Mouse (Mus musculus): Measurements from ENCODE around the gene Sult1e1.

Gene Sult1e1

DNA sequence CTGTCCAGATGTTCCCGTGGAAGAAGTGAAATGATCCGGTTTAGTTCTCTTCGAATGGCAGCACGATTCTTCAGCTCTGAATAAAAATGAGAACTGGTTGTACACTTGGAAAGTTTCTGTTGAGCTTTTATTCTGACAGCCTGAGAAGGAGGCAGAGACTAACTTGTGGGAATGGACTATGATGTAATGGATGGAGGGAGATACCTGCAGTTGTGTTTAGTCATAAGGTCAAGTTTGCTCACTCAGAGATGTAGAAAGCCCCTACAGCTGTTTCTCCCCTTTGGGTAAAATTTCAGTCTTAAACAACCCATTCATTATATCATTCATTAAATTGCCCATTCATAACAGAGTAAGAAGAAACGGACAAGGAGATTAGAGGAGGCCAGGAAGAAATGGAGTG lies at the start of gene Sult1e1:
Gene Sult1e1 (minus strand): TSS at position 101 of the 400 bp plus-strand sequence.
- DNase-seq (ENCODE audit: extremely low spot score) = no peak

DNA sequence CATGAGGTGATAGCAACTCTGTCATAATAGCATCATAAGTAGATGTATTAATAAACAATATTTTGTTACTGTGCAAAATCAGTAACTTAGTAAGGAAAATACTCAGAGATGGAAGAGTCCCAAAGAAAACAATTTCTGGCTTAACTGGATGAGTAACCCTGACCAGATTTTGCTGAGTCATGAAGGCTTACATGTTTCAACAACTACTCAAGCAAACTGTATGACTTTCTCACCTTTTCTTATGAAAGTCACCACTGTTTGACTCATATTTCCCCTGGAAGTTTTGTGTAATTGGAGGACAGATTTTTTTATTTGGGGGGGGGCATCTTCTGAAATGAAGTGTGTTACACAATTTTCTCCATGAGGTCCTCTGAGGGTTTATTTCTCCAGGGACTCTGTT lies 31.3 kb upstream of the Sult1e1 start:
- no peak for DNase-seq (ENCODE audit: extremely low spot score)

DNA sequence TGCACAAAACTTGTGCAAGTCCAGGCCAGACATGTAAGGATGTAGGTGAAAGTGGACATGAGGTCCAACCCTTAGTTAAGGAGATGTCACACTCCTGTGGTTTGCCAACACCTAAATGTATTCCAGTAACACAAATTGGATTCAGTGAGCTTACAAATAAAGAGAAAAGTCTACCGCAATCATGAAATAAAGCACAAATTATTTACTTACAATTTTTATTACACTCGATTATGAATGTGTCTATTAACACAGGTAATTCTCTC lies 23.7 kb upstream of the Sult1e1 start:
- DNase-seq (ENCODE audit: extremely low spot score) = no peak

DNA sequence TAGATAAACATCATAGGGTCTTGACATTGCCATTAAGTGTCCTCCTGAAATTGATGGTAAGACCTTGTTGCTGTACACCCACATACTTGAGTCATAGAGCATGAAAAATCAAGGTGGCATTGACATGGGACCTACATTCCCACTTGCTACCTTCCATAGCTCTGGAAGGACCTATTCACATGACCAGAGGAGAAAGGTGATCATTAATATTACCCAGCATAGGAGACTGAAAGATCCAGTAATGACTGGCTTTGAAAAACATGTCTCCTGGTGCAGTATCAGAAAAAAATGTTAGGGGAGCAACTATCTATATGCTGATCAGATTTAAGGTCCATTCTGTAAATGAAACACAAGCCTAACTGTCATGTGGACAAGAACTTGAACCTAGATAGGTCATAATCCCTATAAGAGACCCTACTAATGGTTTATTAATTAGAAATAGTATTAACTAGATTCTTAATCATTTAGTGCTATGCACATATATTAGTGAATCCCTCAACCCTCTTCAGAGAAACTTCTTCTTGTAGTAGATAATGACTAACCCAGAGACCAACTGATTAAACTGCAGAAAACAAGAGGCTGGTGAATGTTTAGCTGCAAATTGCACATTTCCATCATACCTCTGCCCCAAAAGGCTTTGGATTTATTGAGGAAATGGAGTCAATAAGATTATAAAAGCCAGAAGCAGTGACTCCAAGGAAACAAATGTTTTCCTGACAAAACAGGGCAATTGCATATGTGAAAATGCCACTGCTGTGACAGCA lies 23.2 kb upstream of the Sult1e1 start:
- no peak for DNase-seq (ENCODE audit: extremely low spot score)

DNA sequence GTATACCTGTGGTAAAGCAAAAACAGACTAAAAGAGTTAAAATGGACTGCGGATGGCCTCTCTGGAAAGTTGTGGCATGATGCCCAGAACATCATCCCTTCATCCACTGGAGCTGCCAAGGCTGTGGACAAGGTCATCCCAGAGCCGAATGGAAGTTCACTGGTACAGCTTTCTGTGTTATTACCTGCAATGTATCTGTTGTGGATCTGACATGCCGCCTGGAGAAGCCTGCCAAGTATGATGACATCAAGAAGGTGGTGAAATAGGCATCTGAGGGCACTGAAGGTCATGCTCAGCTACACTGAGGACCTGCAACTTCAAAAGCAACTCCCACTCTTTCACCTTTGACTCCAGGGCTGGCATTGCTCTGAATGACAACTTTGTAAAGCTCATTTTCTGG lies 9.6 kb upstream of the Sult1e1 start:
- no peak for DNase-seq (ENCODE audit: extremely low spot score)

DNA sequence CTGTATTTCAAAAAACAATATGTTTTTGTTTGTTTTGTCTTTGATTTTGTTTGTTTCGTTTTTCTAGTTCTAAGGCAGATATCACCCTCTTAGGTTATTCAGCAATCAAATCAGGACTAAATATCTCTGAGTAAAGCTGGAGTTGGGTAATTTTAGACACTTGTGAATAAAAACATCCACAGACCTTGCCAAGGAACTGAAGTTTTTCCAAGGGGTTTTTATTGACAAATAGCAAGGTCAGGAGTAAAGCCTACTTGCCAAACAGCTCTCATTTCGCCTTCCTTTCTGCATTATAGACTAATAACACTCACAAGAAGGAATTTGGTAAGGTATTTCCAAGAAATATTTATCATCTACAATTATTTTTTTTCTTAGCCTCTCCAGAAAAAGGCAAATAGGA lies 6.5 kb upstream of the Sult1e1 start:
- DNase-seq (ENCODE audit: extremely low spot score) = no peak

DNA sequence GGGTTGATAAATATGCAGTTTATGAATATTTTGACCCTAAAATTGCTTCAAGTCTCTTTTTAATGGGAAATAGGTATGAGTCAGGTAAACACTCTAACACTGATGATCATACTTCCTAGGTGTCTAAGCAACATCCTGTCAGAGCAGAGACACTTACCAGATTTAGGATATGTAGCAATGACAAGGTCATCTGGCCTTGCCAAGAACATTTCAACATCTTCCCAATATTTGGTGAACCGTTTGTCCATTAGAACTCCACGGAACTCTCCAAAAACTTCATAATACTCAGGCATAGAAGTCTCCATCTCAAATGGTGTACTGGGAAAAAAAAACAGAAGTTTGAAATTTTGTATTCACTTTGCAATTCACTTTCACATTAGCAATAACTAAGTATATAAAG lies 1.5 kb downstream of the Sult1e1 start:
- DNase-seq (ENCODE audit: extremely low spot score) = no peak

DNA sequence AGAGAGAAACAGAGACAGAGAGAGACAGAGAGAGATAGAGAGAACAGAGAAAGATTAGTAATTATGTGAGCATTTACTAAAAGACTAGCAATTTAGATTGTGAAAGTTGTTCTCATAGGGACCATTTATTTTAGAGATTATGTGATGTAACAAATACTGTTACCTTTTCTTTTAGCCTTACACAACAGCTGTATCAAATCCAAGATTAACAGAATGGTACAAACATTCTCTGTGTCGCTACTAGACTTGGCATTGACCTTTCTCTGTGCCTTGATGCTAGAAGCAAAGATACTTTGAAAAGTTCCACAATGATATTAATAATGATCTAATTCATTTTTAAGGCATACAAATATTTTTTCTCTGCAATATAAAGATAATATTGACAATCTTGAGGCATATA lies 11.0 kb downstream of the Sult1e1 start:
- no peak for DNase-seq (ENCODE audit: extremely low spot score)

DNA sequence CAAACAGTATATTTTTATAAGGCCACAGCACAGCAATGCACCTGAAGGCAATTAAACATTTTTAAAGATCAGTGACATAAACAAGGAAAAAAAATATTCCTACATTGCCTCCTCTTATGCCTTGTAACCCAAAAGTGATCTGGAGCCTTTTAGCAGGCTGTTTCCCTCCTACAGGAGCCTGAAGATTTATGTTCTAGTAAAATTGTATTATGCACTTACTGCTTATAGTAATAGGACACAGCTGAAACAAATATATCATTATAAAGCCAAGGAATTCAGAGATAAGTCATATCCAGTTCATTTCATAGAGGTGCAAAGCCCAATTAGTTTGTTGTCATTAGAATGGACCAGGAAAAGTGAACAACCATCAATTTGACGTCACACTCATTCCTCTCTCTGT lies 17.2 kb downstream of the Sult1e1 start:
- no peak for DNase-seq (ENCODE audit: extremely low spot score)

DNA sequence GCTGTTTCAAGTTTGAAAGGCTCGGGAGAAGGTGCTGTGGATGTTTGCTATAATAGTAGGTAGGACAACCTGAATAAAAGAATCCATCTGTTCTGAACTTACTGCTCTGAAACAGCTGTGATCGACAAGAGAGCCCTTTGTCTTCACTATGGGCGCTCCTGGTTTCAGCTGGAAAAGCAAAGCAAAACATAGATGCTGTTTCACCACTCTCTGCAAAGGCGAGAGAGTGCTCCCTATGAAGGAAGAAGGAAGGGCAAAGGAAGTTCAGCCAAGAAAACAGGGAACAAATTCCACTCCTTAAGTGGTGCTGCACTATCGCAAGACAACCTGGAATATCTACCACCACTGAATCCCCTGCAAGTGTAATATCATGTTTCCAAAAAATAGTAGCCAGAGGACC lies 17.9 kb downstream of the Sult1e1 start:
- no peak for DNase-seq (ENCODE audit: extremely low spot score)

DNA sequence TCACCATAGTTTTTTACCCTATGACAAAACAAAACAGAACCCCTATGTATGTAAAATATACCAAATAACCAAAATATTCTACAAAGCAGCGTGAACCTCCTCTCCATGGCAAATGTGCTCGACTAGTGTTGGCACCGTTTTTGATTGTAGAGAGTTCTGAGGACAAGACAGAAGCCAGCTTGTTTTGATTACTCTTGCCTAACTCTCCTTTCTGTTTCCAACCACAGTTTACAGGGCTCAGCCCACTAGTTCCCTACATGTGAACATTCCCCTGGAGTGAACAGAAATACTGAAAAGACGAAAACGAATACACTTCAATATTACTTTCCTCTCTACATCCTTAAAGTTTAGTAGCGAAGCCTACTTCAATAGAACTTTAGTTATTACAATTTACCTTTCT lies 18.6 kb downstream of the Sult1e1 start:
- no peak for DNase-seq (ENCODE audit: extremely low spot score)

DNA sequence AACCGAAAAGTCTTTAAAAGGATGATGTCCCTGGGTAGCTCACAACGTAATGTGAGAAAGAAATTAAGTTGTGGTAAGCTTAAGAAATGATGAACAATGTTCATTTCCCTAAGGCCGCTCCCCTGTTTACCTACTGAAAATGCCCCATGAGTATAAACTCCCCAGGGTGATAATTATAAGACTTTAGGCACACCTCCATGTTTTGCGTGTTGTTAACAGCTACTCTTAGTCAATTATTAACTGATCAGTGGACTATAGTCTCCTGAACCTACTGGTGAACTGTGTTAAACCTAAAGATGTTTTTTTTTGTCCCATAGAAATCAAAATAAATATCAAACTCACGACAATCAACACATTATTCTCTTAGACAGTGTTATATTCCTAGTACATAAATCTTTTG lies 22.5 kb downstream of the Sult1e1 start, which contains the start of gene Sult1d1:
Gene Sult1d1 (minus strand): TSS at position 183 of the 400 bp plus-strand sequence.
- DNase-seq (ENCODE audit: extremely low spot score) = no peak

DNA sequence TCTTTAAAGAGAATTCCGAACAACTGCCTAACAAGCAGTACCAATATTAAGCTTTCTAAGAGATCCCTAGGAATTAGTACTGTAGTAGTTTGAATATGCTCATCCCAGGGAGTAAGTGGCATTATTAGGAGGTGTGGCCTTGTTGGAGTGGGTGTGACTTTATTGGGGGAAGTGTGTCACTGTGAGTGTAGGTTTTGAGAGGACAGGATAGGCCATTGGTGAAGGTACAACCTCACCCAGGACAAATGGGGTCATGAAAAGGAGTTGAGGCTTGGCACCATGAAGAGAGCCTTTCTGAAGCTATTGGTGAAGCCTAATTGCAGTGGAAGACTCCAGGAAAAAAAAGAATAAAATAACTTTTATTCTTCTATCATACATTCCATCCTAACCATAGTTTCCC lies 24.1 kb downstream of the Sult1e1 start:
- DNase-seq (ENCODE audit: extremely low spot score) = no peak

DNA sequence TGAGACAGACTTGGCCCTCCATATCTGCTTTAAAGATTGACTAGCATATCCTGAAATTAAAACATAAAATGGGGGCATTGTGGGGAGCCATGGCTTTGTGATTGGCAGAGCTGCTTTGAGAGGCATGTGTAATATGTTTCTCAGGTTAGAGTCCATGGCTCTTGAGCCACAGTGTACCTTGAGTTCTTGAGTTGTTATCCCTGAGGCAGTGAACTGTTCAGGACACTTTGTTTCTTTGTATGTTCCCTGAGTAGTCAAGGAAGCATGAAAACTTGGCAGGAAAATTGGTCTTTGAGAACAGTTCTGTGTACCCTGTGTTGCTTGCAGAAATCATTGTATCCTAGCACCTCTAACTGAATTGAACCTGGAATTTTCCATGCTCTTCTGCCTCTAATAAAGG lies 28.4 kb downstream of the Sult1e1 start:
- no peak for DNase-seq (ENCODE audit: extremely low spot score)

DNA sequence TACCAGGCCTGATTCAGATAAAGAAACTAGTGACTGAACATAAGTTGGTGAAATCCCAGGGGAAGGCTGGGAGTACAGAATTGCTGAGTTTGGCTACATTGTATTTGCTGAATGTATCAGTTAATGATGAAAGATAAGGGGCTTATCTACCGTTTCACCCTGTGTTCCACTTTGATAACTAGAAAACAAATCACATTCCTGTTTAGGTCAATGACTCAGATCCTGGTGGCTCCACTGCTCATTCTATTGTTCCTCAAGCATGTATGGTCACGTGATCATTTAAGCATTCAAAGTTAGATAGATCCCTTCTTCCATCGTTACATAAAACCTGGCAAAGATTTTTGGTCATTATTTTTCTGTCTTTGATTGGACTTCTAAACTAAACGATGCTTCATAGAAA lies 28.9 kb downstream of the Sult1e1 start:
- no peak for DNase-seq (ENCODE audit: extremely low spot score)

DNA sequence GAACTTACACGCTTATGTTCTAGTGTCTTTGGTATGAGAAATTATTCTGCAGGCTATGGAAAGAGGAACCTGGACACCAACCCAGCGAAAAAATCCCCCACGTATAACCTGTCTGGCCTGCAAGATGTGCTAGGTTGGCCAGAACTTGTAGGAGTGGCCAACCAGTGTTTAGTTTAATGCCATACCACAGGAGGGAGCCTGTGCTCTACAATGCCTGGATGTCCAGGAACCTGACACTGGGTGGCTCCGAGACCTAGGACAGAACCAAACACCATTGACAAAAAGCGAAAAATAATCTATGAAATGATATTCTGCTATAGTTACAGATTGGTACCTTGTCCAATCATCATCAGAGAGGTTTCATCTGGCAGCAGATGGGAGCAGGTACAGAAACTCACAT lies 31.2 kb downstream of the Sult1e1 start:
- no peak for DNase-seq (ENCODE audit: extremely low spot score)

DNA sequence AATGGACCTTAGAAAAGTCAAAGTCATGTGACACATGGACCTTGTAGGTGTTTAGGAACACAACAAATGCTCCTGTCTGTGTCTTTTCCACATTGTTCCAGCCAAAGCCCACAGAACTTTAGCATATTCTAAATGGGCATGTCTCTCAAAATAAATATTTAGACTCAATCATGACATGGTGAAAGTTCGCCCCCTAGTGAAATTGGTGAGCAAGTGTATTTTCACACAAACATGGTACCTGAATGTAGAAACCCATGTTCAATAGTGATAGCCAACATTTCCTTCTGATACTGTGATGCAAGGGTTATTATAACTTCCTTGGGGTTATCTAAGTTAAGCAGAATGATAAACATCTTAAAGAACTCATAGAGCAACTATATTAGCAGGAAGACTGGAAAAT lies 40.5 kb downstream of the Sult1e1 start:
- no peak for DNase-seq (ENCODE audit: extremely low spot score)

DNA sequence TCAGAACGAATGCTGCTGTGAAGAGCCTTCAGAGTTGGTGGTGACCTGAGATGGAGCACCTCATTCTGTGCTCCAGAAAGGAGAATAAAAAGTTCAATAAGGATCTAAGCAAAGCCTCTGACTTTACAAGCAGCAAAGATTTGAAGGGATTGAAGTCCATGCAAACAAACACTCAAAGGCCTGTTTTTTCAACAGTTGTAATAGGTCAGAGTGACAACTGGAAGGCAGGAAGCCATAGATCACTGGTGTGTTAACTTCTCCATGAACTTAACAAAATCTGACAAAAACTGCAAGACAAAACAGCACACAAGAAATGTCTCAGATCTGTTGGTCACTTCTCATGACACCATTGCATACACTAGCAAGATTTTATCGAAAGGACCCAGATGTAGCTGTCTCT lies 53.3 kb downstream of the Sult1e1 start, which contains the start of gene Sult1b1:
Gene Sult1b1 (minus strand): TSS at position 85 of the 400 bp plus-strand sequence.
- DNase-seq (ENCODE audit: extremely low spot score) = no peak

DNA sequence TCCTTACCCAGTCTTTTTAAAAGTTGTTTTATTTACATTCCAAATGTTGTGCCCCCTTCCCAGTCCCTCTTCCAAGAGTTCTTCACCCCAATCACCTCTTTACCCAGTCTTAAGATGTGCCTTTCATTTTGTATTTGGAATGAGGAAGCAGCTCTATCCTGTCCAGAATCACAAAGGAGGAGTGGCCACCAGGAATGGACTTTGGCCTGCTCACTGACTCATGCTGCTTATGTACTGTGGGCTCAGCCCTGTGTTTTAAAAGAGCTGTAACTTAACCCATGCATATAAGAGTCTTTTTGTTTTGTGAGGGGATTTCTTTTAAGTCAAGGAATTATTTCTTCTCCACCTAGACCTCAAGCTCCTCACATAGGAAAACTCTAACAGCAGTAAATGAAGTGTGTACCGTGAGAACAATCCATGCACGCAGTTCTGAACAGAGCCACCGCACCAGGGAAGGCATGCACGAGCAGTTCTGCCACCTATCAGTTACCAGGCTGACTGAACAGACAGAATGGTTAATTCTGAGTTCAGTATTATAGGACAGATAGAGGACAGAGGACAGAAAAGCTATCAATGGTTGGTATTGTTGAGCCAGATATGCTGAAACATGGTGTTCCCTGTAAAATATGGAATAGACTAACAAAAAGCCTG lies 55.3 kb downstream of the Sult1e1 start:
- no peak for DNase-seq (ENCODE audit: extremely low spot score)

DNA sequence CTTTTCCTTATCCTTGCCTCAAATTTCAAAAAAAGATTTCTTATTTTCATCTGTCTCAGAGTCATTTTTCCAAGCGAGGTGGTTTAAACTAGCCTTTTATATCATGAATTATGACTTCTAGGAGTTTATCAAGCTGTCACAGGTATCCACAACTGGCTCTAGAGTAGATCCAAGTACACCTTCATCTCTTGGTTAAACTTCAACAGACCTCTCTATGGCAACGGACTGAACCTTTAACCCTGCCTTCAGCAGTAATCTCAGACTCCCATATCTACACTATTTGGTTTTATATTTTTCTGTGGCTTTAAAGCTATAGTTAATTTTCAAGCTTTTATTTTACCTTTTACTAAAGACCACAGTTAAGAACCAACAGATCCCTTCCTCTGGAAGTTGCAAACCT lies 59.1 kb downstream of the Sult1e1 start:
- no peak for DNase-seq (ENCODE audit: extremely low spot score)
